Mouse (Mus musculus) ovary, adult 2 months (tissue): ENCODE measurements around the gene Ctu2. TPM values are rescaled to one million over a fixed set of nuclear protein-coding genes. Genes with fewer than 3 reads are reported as not detected.

Experiments used
- polyA plus RNA-seq: library from polyadenylated mRNA; depleted of rRNA; stranded (reverse); fragments of >200 nt; gene quantifications from 2 replicates; pipeline ENCODE4 v1.2.3, GENCODE M21; 2012; rRNA removed

Ctu2 gene
- 68.6 and 81.8 TPM in 2 replicates for polyA plus RNA-seq

DNA sequence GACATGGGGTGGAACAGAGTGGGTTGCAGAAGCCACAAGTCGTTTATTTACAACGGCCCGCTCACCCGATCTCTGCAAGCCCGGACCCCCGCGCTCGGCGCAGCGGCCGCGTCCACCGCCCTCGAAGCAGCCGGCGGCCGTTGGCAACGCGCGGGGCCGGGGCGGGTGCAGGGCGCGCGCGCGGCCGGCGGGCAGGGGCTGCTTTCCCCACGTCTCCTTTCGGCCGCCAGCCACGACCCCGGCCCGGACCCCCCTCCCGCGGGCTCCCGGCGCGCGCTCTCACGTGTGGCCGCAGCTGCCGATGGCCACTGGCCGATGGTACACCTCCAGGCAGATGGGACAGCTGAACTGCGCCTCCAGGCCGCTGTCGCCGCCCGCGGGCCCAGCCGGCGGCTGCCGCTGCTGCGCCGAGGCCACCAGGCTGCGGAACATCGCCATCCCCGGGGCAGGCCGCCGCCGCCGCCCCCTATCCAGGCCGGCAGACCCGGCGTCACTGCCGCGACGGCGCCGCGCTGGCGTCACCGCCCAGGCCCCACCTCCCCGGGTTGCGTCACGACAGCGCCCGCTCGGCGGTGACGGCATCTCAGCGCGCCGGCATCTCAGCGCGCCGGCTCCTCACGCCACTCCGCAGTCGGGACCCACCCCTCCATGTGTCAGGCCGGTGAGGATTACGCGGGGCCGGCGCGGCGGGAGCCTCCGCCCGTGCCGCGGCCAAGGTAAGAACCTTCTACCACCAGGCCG, at the start of gene Ctu2, which contains the start of gene Rnf166:
Gene Ctu2 (plus strand): TSS at position 564 of the 741 bp plus-strand sequence.
Gene Rnf166 (minus strand): TSS at position 485 of the 741 bp plus-strand sequence.

DNA sequence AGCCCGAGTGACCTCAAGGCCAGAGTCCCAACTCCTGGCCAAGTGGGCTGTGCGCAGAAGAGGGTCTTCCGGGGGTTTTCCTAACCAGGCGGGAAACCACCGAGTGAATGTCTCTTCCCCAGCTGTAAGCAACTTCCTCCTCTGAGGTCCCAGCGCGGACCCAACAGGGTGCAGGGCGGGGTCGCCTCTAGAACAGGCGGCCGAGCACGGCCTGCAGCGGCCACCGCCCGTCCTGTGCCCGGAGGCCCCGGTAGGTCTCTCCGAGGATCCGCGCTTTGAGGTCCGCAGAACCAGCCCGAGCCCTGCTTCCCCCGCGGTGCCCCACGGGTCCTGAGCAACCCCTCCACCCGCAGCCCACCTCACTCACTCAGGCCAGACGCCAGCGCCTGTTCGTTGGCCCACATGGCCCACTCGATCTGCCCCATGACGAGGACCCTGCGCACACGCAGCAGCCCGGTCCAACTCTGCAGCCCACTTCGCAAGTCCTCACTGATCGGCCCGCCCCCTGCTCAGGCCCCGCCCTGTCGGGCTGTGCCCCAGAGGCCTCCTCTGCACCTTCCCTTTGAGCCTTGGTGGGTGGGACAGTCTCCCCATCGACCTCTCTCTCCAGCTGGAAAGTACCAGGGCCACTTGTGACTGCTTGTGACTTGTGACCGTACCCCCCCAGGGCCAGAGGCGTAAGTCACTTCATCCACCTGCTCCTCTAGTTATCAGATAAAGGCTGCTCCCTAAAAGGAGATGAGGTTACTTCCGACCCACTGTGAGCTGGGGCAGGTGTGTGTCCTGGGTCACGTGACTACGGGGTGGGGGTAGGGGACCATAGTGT, 43.3 kb upstream of the Ctu2 start, which contains the start of gene Cyba:
Gene Cyba (minus strand): TSS at position 488 of the 826 bp plus-strand sequence.

GRCm38 (mm10) chr8:122443262-122444006, 32.5 kb upstream of the Ctu2 start, which contains the start of gene Mvd:
Gene Mvd (minus strand): TSS chr8:122443422.

GRCm38 (mm10) chr8:122460524-122461472, 15.1 kb upstream of the Ctu2 start, which contains the start of gene Snai3:
Gene Snai3 (minus strand): TSS chr8:122460733.

Other genes starting within 250 kb of the Ctu2 start
- gene Zfpm1, start 194.0 kb upstream of the Ctu2 start, polyA plus RNA-seq, result 49.4 and 63.9 TPM in 2 replicates
- not detected in 2 replicates for gene Trhr2, start 115.4 kb upstream of the Ctu2 start, polyA plus RNA-seq
- 33.7 and 44.0 TPM in 2 replicates for gene Zc3h18, start 99.5 kb upstream of the Ctu2 start, polyA plus RNA-seq
- 1.2 and 1.3 TPM in 2 replicates for gene Il17c, start 54.1 kb upstream of the Ctu2 start, polyA plus RNA-seq
- gene Cyba, start 43.2 kb upstream of the Ctu2 start, polyA plus RNA-seq, result 180 and 243 TPM in 2 replicates
- 43.0 and 48.2 TPM in 2 replicates for gene Mvd, start 32.7 kb upstream of the Ctu2 start, polyA plus RNA-seq
- gene Snai3, start 15.4 kb upstream of the Ctu2 start, polyA plus RNA-seq, result 4.7 and 8.2 TPM in 2 replicates
- 129 and 146 TPM in 2 replicates for gene Rnf166, start 79 bp upstream of the Ctu2 start, polyA plus RNA-seq
- gene Piezo1, start 75.2 kb downstream of the Ctu2 start, polyA plus RNA-seq, result 187 and 204 TPM in 2 replicates
- gene Cdt1, start 91.9 kb downstream of the Ctu2 start, polyA plus RNA-seq, result 45.8 and 56.9 TPM in 2 replicates
- gene Aprt, start 100.8 kb downstream of the Ctu2 start, polyA plus RNA-seq, result 194 and 225 TPM in 2 replicates
- 15.6 and 16.8 TPM in 2 replicates for gene Galns, start 135.3 kb downstream of the Ctu2 start, polyA plus RNA-seq
- 143 and 218 TPM in 2 replicates for gene Trappc2l, start 135.5 kb downstream of the Ctu2 start, polyA plus RNA-seq
- 3.2 and 5.0 TPM in 2 replicates for gene Pabpn1l, start 146.6 kb downstream of the Ctu2 start, polyA plus RNA-seq
- 15.7 and 17.2 TPM in 2 replicates for gene Cbfa2t3, start 223.0 kb downstream of the Ctu2 start, polyA plus RNA-seq